Mouse (Mus musculus) lung, adult 2 months (tissue): Measurements from ENCODE around the gene Cyp2c23.

Experiments
- CTCF ChIP-seq: fragments of 200-500 bp; IDR thresholded peaks from 2 replicates; pipeline ENCODE4 v1.5.1; 2011; ENCODE audit warnings: mild to moderate bottlenecking, low read length, control low read depth; ENCODE audit not compliant: insufficient read depth
- POLR2A ChIP-seq: fragments of 200-500 bp; IDR thresholded peaks from 2 replicates; pipeline ENCODE4 v1.6.1; 2011; ENCODE audit warnings: low read depth, mild to moderate bottlenecking, control low read depth, low read length, borderline replicate concordance; ENCODE audit errors: extremely low read depth

DNA sequence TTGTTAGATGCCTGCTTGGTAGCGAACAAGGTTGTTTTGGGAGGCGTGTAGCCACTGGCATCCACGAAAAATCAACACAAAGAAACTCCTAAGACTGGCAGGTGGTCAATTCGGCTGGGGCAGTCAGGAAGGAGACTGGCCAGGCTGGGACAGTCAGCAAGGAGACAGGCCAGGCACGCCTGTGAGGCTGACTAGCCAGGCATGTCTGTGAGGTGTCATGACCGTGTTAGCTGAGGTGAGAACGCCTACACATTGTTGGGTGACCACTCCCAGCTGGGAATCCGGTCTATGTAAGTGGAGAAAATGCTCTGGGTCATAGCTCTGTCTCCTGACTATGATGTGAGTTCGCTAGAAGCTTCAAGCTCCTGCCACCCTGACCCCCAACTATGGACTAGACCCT lies 66.2 kb downstream of the Cyp2c23 start:
- no peak for TF ChIP-seq CTCF
- no peak for TF ChIP-seq POLR2A
